Mouse (Mus musculus): ENCODE measurements around the gene Eps8l1.
"Not testable (repeated sequence)": the region's sequence is repeated elsewhere in the genome, so short reads cannot be mapped to it uniquely, and the experiment has no call there.

The Eps8l1 gene

DNA sequence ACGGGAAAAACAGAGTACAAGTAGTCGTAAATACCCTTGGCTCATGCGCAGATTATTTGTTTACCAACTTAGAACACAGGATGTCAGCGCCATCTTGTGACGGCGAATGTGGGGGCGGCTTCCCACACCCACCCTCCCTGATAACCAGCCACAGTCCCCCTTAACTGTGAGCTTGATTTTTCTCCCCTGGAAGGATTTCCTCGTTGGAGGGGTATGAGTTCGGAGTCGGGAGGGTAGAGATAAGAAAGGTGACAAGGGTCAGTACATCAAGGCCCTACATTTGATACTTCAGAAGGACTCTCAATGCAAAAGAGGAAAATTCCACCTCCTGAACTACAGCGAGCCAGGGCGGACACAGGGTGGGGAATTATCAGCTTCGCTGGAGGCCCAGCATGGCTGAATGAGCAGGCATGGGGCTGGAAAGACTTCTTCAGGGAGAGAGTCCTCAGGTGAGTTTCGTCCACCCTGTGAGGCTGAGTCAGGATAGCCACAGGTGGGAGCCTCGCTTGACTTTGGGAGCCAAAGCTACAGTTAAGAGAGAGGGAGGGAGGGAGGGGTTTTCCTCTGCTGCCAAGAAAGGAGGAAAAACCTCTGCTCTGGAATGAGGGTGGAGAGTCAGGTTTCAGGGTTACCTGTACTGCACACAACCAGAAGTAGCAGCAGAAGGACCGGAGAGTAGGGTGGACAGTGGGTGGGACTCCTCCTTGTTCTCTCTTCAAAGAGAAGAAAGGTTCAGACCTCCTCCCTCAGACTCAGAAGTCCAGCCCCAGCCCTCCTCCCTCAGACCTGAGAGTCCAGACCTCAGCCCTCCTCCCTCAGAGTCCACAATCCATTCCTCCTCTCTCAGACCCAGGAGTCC is at the start of gene Eps8l1:
TSS of gene Eps8l1 (plus strand) at position 99 of the 859 bp plus-strand sequence.
- DNase-seq, result no peak

DNA sequence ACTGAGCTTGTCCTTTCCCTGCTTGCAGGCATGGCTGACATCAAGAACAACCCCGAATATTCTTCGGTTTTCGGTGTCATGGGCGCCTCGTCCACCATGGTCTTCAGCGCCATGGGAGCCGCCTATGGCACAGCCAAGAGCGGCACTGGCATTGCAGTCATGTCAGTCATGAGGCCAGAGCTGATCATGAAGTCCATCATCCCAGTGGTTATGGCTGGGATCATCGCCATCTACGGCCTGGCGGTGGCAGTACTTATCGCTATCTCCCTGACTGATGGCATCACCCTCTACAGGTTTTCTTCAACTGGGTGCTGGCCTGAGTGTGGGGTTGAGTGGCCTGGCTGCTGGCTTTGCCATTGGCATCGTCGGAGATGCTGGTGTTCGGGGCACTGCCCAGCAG is 48.1 kb upstream of the Eps8l1 start:
- DNase-seq, result not testable (repeated sequence)

DNA sequence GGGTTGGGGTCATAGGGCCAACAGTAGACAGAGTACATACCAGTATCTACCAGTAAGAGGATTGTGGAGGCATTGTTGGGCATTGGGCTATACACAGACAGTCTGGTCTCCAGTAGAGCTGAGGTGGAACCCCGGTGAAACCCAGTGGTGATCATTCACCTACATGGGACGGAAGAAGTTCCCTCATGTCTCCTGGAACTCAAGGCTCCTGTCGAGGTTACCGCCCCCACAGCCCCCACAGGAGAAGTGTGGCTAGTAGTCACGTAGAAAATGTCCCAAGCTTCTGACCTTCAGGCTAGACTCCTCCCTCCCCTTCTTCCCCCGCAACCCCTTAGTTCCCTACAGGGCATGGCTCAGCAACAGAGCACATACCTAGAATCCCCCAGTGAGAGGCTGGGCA is 40.8 kb upstream of the Eps8l1 start:
- no peak for DNase-seq

DNA sequence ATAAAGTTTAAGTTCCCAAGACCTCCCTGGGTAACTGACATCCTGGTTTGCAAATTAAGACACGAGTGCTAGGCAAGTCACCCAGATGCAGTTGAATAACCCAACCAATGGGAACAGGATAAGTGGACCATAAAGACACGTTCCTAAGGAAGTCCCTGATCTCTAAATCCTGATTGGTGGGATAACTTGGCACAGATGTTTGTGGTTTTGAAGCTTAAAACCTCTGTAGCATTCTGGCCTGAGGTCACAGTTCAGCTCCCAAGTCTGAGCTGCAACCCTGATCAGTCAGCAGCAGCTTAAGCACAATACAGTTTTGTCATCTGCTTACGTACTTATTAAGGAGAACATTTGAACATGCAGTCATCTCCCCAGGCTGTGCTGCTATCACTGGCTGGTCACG is 40.2 kb upstream of the Eps8l1 start:
- DNase-seq, result no peak

DNA sequence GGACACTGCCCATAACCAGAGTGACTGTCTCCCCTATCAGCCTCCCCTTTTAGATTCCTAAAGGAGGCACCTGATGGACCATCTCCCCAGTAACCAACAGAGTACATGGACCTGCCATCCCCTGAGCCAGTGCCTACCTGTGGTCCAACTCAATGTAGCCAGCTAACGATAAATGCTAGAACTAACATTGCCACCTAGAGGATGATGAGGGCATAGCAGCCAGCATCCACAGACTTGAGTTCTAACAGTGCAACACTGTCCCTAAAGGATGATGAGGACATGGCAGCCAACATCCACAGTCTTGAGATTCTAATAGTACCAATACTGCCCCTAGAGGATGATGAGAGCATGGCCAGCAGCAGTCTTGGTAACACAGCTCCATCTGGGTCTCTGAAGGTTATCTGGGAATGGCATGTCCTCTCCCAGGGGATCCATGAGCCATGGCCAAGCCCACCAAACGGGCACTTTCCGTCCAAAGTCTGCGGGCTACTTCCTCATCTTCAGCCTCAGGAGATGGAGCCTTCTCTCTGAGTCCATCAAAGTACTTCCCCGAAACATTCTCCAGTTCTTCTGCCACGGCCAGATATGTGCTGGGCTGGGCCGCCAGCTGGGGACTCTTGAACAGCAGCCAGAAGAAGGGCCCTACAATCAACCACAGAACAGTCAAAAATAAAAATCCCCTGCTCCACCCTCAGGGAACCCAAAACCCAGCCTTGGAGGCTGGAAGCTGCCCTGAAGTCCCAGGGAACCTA is 33.1 kb upstream of the Eps8l1 start:
- DNase-seq, result peak; percentile 86 to 91

DNA sequence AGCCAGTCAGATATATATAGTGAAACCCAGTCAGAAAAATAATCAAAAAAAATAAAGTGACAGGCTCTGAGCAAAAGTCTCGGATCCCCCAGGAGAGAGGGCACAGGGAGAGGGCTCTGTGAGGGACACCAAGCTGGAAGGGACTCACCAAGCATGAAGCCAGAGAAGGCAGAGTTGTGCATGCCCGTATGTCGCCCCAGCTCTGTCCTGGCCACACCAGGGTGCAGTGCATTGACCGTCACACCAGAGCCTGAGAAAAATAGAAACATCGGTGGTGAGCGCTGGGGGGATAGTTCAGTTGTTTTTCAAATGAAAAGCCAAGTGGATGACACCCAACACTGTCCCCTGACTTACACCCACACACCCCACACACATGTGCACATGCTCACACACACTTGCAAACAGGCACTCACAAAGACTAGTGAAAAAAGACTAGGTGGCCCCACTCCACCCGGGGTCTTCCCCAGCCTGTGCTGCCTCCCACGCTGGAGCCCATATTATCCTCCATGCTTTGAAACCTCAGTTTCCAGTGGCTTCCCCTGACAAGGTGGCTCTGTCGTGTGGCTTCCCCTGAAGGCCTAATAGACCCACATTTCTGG is 30.1 kb upstream of the Eps8l1 start:
- no peak for DNase-seq

DNA sequence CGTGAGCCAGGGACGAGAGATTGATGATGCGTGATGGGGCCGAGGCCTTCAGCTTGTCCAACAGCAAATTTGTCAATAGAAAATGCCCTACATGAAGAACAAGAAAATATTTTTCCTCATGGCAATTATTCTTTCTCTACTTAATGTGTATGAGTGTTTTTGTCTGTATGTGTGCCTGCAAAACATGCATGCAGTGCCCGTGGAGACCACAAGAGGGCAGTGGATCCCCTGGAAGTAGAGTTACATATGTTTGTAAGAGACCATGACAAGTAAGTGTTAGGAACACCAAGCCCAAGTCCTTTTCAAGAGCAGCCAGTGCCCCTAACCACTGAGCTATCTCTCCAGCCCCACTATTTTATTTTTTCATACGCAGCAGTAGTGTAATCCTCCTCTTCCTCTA is 28.9 kb upstream of the Eps8l1 start:
- DNase-seq, result peak; percentile 44 to 50

DNA sequence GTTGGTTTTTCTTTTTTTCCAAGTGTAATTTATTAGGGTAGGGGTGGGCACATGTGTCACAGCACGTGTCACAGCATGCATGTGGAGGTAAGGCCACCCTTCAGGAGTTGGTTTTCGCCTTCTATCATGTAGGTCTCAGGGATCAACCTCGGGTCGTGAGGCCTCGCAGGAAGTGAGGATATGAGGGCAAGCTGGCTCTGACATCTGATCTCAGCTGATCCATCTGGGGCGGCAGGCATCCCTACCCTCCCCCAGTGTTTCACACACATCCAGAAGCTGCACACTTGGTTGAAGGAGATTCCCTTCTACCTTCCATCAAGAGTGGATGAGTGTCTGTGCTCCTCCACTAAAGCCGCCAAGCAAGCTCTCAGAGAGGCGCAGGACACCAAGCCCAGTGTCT is 28.4 kb upstream of the Eps8l1 start:
- DNase-seq, result no peak

DNA sequence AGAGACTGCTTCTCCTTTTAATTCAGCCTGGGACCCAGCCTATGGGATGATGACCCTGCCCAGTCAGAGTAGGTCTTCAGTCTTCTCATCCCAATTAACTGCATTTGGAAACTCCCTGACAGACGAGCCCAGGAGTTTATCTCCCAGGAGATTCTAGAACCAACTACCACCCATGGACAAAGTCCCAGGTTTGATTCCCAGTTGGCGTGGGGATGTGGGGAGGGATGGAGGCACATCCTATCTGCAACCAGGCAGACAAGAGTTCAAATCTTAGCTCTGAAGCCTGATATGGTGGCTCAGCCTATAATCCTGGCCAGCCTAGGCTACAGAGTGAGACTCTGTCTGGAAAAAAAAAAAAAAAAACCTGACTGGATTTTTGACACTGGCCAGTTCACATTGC is 22.8 kb upstream of the Eps8l1 start:
- DNase-seq, result no peak

DNA sequence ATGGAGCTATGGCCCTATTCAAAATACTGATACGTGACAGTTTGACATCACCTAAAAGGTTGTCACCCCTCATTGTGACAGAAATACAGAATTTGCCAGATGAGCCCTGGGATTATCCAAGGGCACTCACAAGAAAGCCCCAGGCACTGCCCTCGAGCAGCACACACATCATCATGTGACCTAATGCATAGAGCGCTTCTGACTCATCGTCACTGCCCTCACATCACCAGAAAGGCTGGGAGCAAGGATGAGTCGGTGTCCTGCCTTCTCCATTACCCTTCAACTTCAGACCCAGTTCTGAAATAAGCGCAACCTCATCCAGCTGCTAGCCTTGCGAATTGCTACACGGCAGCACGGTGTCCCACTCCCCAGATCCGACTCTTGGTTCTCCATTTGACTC is 19.9 kb upstream of the Eps8l1 start:
- DNase-seq, result no peak

DNA sequence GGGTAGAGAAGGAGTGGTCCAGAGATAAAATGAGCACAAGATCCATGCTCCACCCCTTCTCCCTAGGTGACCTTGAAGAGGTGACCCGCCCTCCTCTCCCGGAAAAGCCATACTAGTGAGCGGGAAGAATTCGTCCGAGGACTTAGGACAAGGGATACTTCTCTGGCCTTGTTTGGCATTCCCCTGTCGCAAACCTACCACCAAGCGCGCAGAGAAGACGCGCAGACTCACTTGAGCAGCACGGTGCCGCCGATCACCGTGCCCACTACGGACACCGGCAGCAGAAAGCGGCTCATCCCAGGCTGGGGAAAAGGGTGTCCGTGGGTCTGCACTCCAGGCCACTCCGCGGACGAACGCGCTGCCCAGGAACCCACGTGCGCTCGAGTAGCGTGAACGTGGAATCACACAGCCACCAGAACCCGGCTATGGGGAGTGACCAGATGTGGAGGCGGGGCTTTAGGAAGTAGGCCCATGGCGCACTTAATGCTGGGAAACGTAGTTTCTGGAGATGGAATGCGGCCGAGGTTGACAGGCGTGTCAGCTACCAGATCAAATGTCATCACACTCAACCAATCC is 15.2 kb upstream of the Eps8l1 start, which contains the start of gene Rdh13:
TSS of gene Rdh13 (minus strand) at position 434 of the 576 bp plus-strand sequence.
- peak; percentile 90 to 96 for DNase-seq

DNA sequence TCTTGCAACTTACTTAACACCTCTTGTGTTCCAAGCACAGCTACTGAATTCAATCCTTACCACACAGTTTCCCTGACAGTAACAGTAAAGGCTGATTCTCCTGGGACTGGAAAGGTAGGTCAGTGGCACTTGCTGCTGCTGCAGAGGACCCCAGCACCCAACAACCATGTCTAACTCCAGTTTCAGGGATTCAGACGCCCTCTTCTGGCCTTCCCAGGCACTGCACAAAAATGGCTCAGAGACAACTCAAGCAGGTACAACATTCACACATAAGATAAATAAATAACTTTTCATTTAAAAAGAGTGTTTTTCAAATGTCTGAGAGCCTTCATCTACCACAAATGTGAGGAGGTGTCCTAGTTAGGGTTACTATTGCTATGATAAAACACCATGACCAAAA is 13.3 kb upstream of the Eps8l1 start:
- peak in 1 of 2 experiments; percentile 24 for DNase-seq

DNA sequence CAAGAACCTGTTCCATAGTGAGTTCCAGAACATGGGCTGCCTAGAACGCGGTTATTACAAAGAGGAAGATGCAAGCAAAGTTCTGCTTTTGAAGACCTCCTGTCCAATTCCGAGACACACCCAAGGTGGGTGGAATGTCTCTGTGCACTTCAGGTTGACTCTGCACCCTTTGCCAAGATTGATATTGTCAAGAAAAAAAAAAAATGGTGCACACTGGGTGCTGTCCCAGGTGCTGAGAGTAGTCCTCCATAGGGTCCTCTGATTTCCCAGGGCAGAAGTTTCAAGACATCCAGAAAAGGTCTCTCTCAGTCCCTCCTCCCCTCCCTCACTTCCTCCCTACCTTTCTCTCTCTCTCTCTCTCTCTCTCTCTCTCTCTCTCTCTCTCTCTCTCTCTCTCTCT is 12.0 kb upstream of the Eps8l1 start:
- DNase-seq, result no peak

DNA sequence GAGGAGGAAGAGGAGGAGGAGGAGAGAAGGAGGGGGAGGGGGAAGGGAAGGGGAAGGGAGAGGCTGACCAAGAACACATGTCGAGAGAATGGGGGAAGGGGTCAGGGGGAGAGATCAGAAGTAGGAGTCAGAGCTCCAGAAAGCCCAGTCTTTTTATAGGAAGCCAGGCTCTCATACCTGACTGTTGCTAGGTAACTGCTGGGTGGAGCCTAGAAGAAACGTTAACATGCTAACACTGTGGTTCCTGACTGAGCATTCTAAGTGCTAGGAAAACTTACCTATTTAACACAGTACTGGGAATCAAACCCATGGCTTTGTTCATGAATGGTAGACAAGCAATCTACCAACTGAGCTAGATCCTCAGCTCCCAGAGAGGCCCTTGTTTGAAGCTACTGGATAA is 11.3 kb upstream of the Eps8l1 start:
- no peak for DNase-seq

DNA sequence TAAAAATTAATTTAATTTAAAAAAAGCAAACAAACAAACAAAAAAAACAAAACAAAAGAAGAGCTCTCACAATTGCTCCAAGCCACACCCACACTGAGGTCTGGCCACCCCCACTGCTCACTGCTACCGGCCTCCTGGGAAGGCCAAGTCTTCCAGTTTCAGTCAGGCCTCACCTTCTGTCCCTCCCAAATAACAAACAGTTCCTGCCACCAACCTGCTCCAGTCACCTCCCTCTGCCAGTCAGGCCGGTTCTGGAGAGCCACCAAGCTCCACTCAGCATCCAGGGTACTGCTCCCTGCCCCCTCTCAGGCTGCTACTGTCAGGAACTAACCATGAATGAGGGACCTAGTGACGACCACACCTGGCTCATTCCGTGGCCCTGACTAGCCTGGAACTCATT is 7.8 kb upstream of the Eps8l1 start:
- no peak for DNase-seq

DNA sequence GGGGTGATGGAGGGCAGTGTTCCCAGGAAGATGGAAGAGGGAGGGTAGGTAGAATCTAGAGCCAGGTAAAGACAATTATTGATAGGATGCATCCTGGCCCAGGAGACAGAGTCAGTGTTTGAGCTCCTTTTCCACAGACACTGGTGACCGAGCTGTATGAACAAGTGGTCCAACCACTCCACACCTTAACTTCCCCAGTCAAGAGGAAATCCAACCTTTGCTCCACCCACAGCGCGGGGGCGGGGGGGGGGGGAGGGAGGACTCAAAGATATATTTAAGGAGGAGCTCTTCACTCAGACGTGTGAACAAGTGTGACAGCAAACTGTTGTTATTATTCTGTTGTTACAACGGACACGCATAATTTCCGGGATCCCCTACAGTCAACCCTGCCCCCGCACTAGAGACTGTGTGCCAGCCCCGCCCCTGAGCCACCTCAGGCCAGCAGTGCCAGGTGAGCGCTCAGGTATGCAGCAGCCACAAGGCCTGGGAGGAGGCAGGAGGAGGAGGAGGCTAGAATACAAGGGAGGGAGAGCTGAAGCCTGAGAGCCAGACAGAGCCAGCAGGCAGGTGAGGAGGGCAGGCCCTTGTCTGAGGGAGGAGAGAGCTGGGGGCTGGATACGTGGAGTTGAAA is 3.8 kb downstream of the Eps8l1 start:
- DNase-seq, result no peak

DNA sequence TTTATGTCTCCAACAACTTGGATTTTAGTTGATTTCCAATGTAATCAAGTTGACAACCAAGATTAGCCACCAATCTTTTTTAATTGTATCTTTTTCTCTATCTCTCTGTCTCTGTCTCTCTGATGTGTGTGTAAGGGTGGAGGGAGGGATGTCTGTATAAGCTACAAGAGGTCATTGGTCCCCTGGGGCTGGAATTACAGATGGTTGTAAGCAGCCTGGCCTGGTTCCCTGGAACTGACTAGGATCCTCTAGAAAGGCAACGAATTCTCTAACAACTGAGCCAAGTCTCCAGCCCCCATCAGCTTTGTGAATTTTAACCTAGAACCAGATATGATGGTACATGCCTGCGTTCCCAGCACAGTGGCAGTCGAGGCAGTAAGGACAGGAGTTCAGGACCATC is 7.3 kb downstream of the Eps8l1 start:
- DNase-seq, result no peak

DNA sequence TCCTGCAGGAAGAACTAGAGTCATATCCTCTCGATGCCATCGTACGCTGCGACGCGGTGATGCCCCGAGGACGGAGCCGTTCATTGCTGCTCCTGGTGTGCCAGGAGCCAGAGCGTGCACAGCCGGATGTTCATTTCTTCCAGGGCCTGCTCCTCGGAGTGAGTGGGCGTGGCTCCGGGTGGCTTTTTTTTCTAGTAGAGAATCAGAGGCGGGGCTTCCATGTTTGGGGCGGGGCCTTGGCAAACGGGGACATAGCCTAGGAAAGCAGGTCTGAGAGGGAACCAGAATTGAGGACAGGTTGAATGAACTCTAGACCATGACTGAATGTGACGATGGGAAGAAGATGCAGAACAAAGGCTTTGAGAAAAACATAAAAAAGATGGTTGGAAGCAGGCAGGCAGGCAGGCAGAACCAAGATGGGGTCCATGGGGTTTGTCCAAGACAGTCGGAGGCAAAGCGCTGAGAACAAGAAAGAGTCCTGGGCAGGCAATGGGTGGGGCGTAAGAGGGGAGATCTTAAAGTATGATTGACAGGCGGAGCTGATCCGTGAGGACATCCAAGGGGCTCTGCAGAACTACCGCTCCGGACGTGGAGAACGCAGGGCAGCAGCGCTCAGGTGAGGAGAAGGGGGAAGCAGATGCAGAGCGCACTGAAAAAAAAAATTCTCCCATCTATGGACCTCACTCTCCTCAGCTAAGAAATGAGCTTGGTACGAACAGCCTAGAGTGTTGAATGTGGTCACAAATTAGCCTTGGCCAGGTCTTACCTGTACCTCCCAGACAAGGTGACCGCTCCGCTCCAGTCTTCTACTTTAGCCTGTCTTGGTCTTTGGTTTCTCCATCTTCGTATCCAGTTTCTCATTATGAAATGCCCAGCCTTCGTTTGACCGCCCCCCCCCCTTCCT is 10.1 kb downstream of the Eps8l1 start:
- peak; percentile 57 to 61 for DNase-seq

DNA sequence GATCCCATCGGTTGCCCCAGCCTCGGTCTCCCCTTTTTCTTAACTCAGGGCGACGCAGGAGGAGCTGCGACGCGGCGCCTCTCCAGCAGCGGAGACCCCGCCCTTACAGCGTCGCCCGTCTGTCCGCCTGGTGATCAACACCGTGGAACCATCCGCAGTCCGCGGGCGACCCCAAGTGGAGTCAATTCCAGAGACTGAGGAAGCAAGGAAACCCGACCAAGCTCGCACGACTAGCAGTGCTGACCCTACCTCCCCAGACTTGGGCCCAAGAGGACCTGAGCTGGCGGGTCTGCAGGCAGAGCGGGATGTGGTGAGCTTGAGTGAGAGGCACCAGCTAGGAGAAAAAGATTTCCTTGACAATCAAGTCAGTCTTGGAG is 10.7 kb downstream of the Eps8l1 start:
- peak; percentile 73 to 80 for DNase-seq

DNA sequence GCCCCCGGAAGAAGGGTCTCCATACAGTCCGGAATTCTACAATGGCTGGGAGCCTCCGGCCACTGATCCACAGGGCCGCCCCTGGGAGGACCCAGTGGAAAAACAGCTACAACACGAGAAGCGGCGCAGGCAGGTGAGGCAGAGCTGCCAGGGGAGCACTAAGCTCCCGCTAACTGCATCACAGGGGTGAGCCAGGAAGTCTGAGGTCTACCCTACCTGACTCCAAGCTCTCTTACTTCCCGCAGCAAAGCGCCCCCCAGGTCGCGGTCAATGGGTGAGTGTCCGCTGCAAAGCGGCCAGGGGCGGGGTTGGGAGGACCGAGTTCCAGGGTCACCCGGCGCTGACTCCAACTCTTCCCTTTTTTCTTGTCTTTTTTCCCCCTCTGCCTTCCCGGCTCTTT is 13.5 kb downstream of the Eps8l1 start:
- DNase-seq, result no peak

DNA sequence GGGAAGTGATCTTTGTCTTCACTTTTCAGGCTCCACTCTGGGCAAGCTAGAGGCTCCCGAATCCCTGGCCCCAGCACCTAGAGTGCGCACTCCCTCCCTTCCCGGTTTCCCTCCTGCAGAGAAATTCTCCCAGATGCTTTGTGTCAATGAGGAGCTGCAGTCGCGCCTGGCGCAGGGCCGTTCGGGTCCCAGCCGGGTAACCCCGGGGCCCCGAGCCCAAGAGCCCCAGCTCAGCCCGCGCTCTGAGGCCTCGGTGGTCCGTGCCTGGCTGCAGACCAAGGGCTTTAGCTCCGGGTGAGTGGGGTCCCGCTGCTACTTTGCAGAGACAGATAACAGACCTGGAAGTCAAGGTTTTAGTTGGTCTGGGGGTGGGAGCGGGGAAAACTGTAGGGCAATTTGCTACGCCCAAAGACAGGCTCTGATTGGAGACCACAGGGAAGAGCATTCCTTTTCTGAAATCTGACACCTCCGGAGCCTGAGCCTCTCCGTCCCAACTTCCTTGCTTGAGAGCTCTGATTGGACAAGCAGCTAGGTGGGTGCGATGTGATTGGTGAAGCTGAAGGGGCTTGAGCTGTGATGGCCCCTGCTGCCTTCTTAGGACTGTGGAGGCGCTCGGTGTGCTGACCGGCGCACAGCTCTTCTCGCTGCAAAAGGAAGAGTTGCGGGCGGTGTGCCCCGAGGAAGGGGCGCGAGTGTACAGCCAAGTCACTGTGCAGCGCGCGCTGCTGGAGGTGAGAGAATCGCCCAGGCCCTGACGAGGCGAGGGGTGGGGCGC is 17.7 kb downstream of the Eps8l1 start:
- peak; percentile 76 to 83 for DNase-seq
